Mouse (Mus musculus) embryonic fibroblast, embryonic 13.5 days (primary cell): Measurements from ENCODE around the gene Zfp560. TPM values are rescaled to one million over a fixed set of nuclear protein-coding genes. Genes with fewer than 3 reads are reported as not detected.
A peak's percentile ranks its signal among the peaks of the same experiment; 100 is the strongest.

Source experiments
- H3K27ac ChIP-seq: 2 replicates; pipeline ENCODE4 v1.5.1; 2012; ENCODE audit warnings: low read length, control low read depth, inconsistent platforms; ENCODE audit not compliant: insufficient read depth
- H3K4me1 ChIP-seq: 2 replicates; pipeline ENCODE4 v1.6.1; 2011; ENCODE audit warnings: low read length; ENCODE audit not compliant: control insufficient read depth, insufficient read depth
- H3K4me3 ChIP-seq: 2 replicates; pipeline ENCODE4 v1.5.1; 2011; ENCODE audit warnings: mild to moderate bottlenecking, control low read depth, low read length; ENCODE audit not compliant: insufficient read depth
- CTCF ChIP-seq: IDR thresholded peaks from 2 replicates; pipeline ENCODE4 v1.5.1; 2011; ENCODE audit warnings: mild to moderate bottlenecking, control low read depth, low read length, moderate library complexity, borderline replicate concordance; ENCODE audit not compliant: insufficient read depth
- POLR2A ChIP-seq: IDR thresholded peaks from 2 replicates; pipeline ENCODE4 v1.6.1; 2011; ENCODE audit warnings: low read depth, mild to moderate bottlenecking, control low read depth, low read length, moderate library complexity
- polyA plus RNA-seq: library from polyadenylated mRNA; stranded (reverse); fragments of >200 nt; gene quantifications from 2 replicates; pipeline ENCODE4 v1.2.4, GENCODE M21; 2011; ENCODE audit warnings: low read depth; ENCODE audit not compliant: missing spikeins, insufficient read length

Zfp560 gene
- 15.1 and 17.5 TPM in 2 replicates for polyA plus RNA-seq

GRCm38 (mm10) chr9:20384532-20385342 is at the start of gene Zfp560:
Zfp560 (minus strand) TSS chr9:20385177.
- Histone ChIP-seq H3K4me3 (peak within 1 kb of the TSS; percentile 92), H3K27ac (no peak within 1 kb of the TSS), H3K4me1 (no peaks in the 10 kb centered on the region; the same call in 1 of the 2 replicates)
- TF ChIP-seq POLR2A: peak; percentile 68; the same call in 1 of the 2 replicates
- no peak for TF ChIP-seq CTCF

DNA sequence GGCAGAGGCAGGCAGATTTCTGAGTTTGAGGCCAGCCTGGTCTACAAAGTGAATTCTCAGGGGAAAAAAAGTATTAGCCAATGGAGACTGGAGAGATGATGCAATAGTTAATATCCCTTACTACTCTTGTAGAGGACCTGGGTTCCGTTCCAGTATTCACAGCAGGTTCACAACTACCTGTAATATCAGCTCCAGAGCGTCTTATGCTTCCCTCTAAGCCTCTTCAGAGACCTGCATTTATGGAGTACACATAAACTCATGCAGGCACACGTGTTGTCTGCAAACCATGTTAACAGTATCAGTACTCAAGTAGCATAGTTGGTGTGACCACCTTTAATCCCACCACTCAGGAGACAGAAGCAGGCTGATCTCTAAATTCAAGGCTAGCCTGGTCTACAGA is 45.0 kb upstream of the Zfp560 start:
- Histone ChIP-seq H3K4me1 (no peaks in the 10 kb centered on the region), H3K27ac (no peak overlapping the region), H3K4me3 (no peak overlapping the region)
- TF ChIP-seq CTCF (no peak), POLR2A (no peak)

- no peak for TF ChIP-seq CTCF
- no peak for TF ChIP-seq POLR2A
- Histone ChIP-seq H3K4me1 (no peaks in the 10 kb centered on the region), H3K27ac (no peak overlapping the region), H3K4me3 (no peak overlapping the region)
Measured at GRCm38 (mm10) chr9:20411460-20411859, 26.5 kb upstream of the Zfp560 start.

GRCm38 (mm10) chr9:20409319-20409718 is 24.3 kb upstream of the Zfp560 start:
- Histone ChIP-seq H3K4me3 (no peak overlapping the region), H3K4me1 (no peaks in the 10 kb centered on the region), H3K27ac (no peak overlapping the region)
- no peak for TF ChIP-seq CTCF
- TF ChIP-seq POLR2A: no peak

- Histone ChIP-seq H3K4me3 (peak overlapping the region; percentile 92), H3K4me1 (no peaks in the 10 kb centered on the region; the same call in 1 of the 2 replicates), H3K27ac (no peak overlapping the region)
- TF ChIP-seq CTCF (no peak), POLR2A (no peak)
Measured at GRCm38 (mm10) chr9:20385343-20385703, 346 bp upstream of the Zfp560 start.

- H3K27ac ChIP-seq: no peak overlapping the region
- no peaks in the 10 kb centered on the region; the same call in 1 of the 2 replicates for H3K4me1 ChIP-seq
- no peak for TF ChIP-seq POLR2A
- TF ChIP-seq CTCF: no peak
- no peak overlapping the region for H3K4me3 ChIP-seq
Measured at GRCm38 (mm10) chr9:20383659-20384058, 1.3 kb downstream of the Zfp560 start.

GRCm38 (mm10) chr9:20374712-20375111 is 10.3 kb downstream of the Zfp560 start:
- H3K4me3 ChIP-seq: no peak overlapping the region
- TF ChIP-seq CTCF (no peak), POLR2A (no peak)
- no peak overlapping the region for H3K27ac ChIP-seq
- no peaks in the 10 kb centered on the region for H3K4me1 ChIP-seq

DNA sequence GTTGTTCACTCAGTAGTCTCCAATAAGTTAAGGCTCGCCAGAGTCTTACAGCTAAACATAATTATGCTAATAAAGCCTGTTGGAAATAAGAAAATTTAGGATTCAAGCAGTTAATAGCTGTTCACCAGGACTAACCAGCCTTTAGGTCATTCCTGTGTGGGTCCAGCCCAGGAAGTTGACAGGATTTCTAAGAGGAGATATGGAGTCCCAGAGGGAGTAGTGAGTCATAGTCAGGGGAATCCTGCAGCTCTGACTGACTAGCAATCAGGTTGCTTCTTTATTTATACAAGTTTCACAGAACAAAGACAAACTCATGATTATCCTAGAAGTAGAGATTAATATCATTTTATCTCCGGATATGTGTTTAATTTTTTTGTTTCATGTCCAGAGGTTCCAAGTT is 17.7 kb downstream of the Zfp560 start:
- TF ChIP-seq POLR2A: no peak
- TF ChIP-seq CTCF: no peak
- Histone ChIP-seq H3K4me1 (no peaks in the 10 kb centered on the region), H3K27ac (no peak overlapping the region), H3K4me3 (no peak overlapping the region)

DNA sequence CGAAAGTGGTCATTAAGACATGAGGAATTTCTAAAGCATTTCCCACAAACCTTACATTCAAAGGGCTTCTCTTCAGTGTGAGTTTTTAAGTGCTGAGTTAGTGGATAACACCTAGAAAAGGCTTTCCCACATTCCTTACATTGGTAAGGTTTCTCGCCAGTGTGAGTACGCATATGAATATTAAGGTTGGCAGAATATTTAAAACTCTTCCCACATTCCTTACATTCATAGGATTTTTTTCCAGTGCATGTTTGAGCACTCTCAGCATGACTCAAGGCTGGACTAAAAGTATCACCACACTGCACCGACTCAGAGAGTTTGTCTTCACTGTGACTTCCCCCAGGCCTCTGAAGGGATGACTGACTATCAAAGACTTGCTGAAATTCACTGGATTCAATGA is 36.5 kb downstream of the Zfp560 start:
- TF ChIP-seq POLR2A (no peak), CTCF (no peak)
- Histone ChIP-seq H3K4me3 (no peak overlapping the region), H3K27ac (peak overlapping the region; percentile 34; the same call in 1 of the 2 replicates), H3K4me1 (no peaks in the 10 kb centered on the region)

- Histone ChIP-seq H3K4me1 (no peaks in the 10 kb centered on the region), H3K27ac (no peak within 1 kb of the TSS), H3K4me3 (no peak within 1 kb of the TSS)
- no peak for TF ChIP-seq POLR2A
- no peak for TF ChIP-seq CTCF
Measured at GRCm38 (mm10) chr9:20335994-20336393, 49.0 kb downstream of the Zfp560 start, which contains the start of gene Olfr18. Olfr18 (minus strand) TSS chr9:20336094.
